Mouse (Mus musculus): ENCODE data around the gene Cdk5.

GRCm38 (mm10) chr5:24452030-24452690 lies 28.8 kb upstream of the Cdk5 start, which contains the start of gene Agap3:
- no peak for TF ChIP-seq EP300 (IDR thresholded peaks at IDR 0.05; ENCODE audit: low read depth)
- no peak for TF ChIP-seq CTCF (IDR thresholded peaks at IDR 0.05; ENCODE audit: low read depth)

Measured in liver, postnatal 0 days (tissue).